Mouse (Mus musculus) monocyte, adult 2 months (primary cell): ENCODE measurements around the gene Clip2.
"Not testable (repeated sequence)": the region's sequence is repeated elsewhere in the genome, so short reads cannot be mapped to it uniquely, and the experiment has no call there.

ENCODE experiments used
- DNase-seq, 2 experiments: peaks; one replicate each; pipeline ENCODE4 v3.0.0; 2022; ENCODE audit warnings: low spot score in 2 of 2, low read depth in 1 of 2

The Clip2 gene

DNA sequence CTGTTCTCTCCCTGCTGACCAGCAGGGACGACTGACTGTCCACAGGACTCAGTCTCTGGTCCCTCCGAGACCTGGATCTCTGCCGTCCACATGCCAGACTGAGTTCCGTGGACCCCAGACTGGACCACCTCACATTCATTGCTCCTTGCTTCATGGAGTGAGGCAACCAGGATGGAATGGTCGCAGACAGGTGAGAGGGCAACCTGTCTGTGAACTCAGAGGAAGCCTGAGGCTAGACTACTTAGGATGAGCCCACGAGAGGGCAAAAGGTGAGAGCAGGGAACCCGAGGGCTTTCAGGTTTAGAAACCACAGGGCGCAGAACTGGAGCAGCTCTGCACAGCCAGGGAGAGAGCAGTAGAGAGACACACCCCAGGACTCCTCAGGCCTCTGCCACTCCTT is 89.5 kb downstream of the Clip2 start:
- no peak for DNase-seq

DNA sequence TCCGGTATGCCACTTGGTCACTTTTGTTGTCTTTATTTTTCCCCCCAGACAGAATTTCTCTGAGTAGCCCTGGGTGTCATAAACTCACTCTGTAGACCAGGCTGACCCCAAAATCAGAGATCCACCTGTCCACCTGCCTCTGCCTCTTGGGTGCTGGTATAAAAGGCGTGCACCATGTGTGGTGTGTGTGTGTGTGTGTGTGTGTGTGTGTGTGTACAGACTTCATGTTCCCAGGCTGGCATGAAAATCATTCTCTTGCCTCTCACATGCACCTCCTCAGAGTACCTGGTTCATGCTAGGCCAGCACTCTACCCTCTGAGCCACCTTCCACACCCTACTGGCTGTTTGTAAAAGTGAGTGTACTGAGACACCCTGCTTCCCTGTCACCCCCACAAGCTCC is 89.9 kb downstream of the Clip2 start:
- DNase-seq: no peak

- no peak for DNase-seq
Measured at GRCm38 (mm10) chr5:134460546-134460945, 91.7 kb downstream of the Clip2 start.

GRCm38 (mm10) chr5:134459096-134459495 is 93.1 kb downstream of the Clip2 start:
- DNase-seq: no peak

GRCm38 (mm10) chr5:134458416-134458815 is 93.8 kb downstream of the Clip2 start:
- no peak for DNase-seq

- no peak for DNase-seq
Measured at GRCm38 (mm10) chr5:134457371-134457770, 94.9 kb downstream of the Clip2 start.

DNA sequence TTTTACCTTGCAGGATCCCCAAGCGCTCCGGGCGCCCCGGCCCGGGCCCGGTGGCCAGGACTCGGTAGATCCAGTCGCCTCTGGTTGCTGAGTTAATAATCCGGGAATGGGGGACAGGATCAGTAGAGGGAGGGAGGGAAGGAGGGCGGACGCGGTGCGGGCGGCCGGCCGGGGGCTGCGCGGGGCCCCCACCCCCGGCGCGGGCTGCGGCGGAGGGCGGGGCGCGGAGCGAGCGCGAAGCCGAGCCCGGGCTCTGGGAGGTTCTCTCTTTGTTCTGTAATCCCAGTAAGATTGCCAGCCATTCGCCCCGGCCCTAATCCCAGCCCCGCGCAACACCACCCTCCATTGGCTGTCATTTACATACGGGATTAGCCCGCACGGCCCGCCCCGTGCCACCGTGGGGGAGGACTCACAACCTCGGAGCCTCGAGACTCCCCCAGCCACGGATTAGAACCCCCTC is 95.7 kb downstream of the Clip2 start, which contains the start of gene Gtf2ird1:
Gtf2ird1 (minus strand) TSS at position 214 of the 460 bp plus-strand sequence.
- DNase-seq: no peak

DNA sequence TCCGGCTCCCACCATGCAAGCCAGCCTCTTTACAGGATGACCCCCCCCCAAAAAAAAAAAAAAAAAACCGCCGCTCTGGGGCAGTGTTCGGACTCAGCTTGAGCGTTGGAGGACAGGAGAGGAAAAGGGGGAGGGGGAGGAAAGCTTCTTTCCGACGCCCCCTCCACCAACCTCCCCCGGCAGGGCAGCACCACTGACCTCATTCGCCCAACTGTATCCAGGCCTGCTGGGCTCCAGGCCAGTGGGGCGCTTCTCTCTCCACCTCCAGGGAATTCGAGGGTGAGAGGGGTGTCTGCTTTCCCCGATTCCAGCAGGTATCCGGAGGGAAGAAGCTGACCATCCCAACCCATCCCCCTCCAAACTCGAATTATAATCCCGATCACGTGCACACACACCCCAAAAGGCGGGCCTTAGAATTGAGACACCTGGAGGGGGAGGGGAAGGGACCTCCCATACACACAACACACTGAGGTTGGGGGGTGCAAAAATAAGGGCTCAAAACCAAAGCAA is 96.3 kb downstream of the Clip2 start:
- no peak for DNase-seq

DNA sequence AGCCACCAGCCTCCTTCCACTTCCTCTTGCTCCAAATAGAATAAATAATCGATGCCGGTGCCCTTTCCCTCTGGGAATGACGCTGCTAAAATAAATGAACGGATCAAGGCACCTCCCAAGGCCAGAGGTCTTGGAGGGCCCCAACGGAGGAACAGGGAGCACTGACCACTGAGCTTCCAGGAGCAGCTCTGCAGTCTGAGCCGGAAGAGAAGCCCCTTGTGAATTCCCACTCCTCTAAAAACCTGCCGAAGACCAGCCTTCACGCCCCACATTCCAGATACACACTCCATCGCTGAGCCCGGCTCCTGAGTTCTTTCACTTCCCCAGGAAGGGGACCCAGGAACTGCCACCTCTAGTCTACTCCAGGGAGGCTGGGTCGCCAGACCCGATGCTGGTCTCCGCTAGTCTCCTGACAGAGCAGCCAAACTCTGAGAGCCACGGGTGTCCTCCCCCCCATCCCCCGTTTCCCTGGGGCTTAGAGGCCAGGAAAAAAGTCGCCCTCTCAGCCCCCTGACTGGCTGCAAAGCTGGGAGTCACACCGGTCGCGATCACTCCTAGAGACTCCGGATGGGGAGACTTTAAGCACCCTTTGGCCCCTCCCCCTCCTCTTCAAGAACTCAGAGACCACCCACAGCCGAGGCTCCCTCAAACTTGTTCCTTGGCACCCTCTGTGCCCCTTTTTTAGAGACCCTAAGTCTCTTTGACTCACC is 96.9 kb downstream of the Clip2 start:
- DNase-seq: no peak

GRCm38 (mm10) chr5:134454421-134454820 is 97.8 kb downstream of the Clip2 start:
- no peak for DNase-seq

GRCm38 (mm10) chr5:134453577-134453976 is 98.7 kb downstream of the Clip2 start:
- DNase-seq: no peak

DNA sequence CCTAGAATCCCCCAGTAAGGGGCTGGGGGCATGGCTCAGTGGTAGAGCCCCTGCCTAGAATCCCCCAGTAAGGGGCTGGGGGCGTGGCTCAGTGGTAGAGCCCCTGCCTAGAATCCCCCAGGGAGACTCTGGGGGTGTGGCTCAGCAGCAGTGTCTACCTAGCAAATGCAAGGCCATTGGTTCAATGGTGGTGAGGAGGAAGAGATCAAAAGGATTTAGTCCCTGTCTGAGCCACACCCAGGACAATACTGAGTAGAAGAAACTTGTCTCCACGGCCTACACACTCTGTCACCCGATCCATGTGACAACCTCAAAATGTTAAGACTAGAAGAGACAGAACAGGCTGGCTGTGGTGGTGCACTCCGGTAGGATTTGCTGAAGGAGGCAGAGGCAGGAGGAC is 105.5 kb downstream of the Clip2 start:
- DNase-seq: not testable (repeated sequence)

- DNase-seq: no peak
Measured at GRCm38 (mm10) chr5:134445895-134446294, 106.3 kb downstream of the Clip2 start.

- no peak for DNase-seq
Measured at GRCm38 (mm10) chr5:134445208-134445831, 106.9 kb downstream of the Clip2 start.

- DNase-seq: no peak
Measured at GRCm38 (mm10) chr5:134444473-134444872, 107.8 kb downstream of the Clip2 start.

GRCm38 (mm10) chr5:134442066-134442465 is 110.2 kb downstream of the Clip2 start:
- no peak for DNase-seq

GRCm38 (mm10) chr5:134441105-134441504 is 111.1 kb downstream of the Clip2 start:
- no peak for DNase-seq

- DNase-seq: no peak
Measured at GRCm38 (mm10) chr5:134440098-134440497, 112.1 kb downstream of the Clip2 start.

DNA sequence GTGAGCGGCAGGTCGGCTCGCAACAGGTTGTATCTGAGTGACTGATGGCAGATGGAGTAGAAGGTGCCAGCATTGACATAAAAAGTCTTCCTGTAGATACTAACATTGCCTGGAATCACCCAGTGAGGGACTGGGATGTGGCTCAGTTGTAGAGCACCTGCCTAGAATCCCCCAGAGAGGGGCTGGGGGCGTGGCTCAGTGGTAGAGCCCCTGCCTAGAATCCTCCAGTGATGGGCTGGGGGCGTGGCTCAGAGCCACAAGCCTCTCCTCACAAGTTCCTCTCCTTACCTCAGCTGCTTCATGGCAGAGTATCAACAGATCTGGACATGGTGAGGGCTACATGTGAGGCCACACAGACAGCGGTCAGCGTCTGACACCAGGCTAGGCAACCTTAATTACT is 112.8 kb downstream of the Clip2 start:
- DNase-seq: no peak
